Mouse (Mus musculus) intestine, embryonic 14.5 days (tissue): ENCODE data around the gene Mllt3. TPM values are rescaled to one million over a fixed set of nuclear protein-coding genes. Genes with fewer than 3 reads are reported as not detected.

Source experiments
- ATAC-seq: fragments of 200-750 bp; cut with Nextera tagmentation; replicated peaks from 2 replicates; pipeline ENCODE4 v1.8.0; 2017; ENCODE audit warnings: low read depth, moderate number of reproducible peaks, moderate TSS enrichment, moderate library complexity; ENCODE audit not compliant: low FRiP score, low TSS enrichment
- DNase-seq: peaks from one replicate; pipeline ENCODE4 v3.0.0-alpha.2; 2018; ENCODE audit warnings: low spot score
- H3K27ac ChIP-seq: fragments of 300-500 bp; sonication (generic); 2 replicates; pipeline ENCODE4 v1.5.1; 2014; ENCODE audit warnings: low read depth, mild to moderate bottlenecking, control low read depth
- H3K27me3 ChIP-seq: fragments of 300-500 bp; sonication (generic); replicated peaks from 2 replicates; pipeline ENCODE4 v1.6.1; 2014; ENCODE audit warnings: low read length, control low read depth; ENCODE audit not compliant: control insufficient read depth, insufficient read depth
- H3K36me3 ChIP-seq: fragments of 300-500 bp; sonication (generic); 2 replicates; pipeline ENCODE4 v1.6.1; 2014; ENCODE audit warnings: low read length, control low read depth; ENCODE audit not compliant: control insufficient read depth, insufficient read depth
- H3K4me1 ChIP-seq: fragments of 300-500 bp; sonication (generic); replicated peaks from 2 replicates; pipeline ENCODE4 v1.6.1; 2014; ENCODE audit warnings: low read length, control low read depth, mixed read lengths; ENCODE audit not compliant: control insufficient read depth, insufficient read depth
- H3K4me2 ChIP-seq: fragments of 300-500 bp; sonication (generic); 2 replicates; pipeline ENCODE4 v1.6.1; 2014; ENCODE audit warnings: low read length
- H3K4me3 ChIP-seq: fragments of 300-500 bp; sonication (generic); 2 replicates; pipeline ENCODE4 v1.5.1; 2014; ENCODE audit warnings: low read depth, low read length, control low read depth, mixed read lengths
- H3K9ac ChIP-seq: fragments of 300-500 bp; sonication (generic); 2 replicates; pipeline ENCODE4 v1.6.1; 2014; ENCODE audit warnings: mild to moderate bottlenecking, low read length
- H3K9me3 ChIP-seq: fragments of 300-500 bp; sonication (generic); 2 replicates; pipeline ENCODE4 v1.6.1; 2016; ENCODE audit warnings: low read length, control low read depth; ENCODE audit not compliant: control insufficient read depth
- WGBS: fragments of 180-500 bp; shearing (Covaris S2); extraction: QIAGEN DNeasy Blood & Tissue Kit; methylation state at CpG from one replicate; pipeline ENCODE4 v1.1.7; 2014; 5-methylcytosine and 5-hydroxymethylcytosine counted together
- polyA plus RNA-seq: library from polyadenylated mRNA; unstranded; fragments of >200 nt; fragmentation: Nextera tagmentation; extraction: Ambion mirVana; gene quantifications from 2 replicates; pipeline ENCODE4 v1.2.1, GENCODE M21; 2014

Gene Mllt3
- polyA plus RNA-seq, 1 experiment from 2014 or later, result 31.5 TPM

DNA sequence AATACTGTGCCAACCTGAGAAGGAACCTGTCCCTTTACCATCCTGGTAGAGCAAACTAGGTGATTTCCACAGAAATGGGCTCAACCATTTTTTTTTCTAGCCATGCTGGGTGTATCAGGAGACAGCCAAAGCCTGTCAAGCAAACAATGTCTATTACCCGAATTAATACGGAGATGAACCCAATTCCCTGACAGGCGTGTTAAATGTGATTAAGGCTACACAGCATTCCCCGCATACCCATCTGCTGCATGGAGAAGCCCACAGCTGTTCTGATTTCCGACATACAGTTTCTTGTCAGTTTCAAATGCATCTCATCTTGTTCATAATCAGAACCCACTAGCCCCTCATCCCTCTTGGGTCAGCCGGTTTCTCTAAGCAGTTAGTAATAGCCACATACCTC is 309.7 kb downstream of the Mllt3 start:
- H3K9me3 ChIP-seq, result no peaks in the 10 kb centered on the region
- H3K4me1 ChIP-seq, result no peaks in the 10 kb centered on the region
- H3K27me3 ChIP-seq, result no peaks in the 10 kb centered on the region
- ATAC-seq, result no peak
- H3K36me3 ChIP-seq, result no peaks in the 10 kb centered on the region
- 87% methylated on average over 6 of the region's 6 CpGs for whole genome bisulfite sequencing
- H3K27ac ChIP-seq, result no peak overlapping the region
- no peak overlapping the region for H3K4me2 ChIP-seq
- H3K4me3 ChIP-seq, result no peak overlapping the region
- DNase-seq, result no peak
- no peak overlapping the region for H3K9ac ChIP-seq

Other genes with a start within 250 kb of the Mllt3 start
- gene Focad, start 61.3 kb upstream of the Mllt3 start, polyA plus RNA-seq, result 17.0 and 17.4 TPM in 2 replicates